Mouse (Mus musculus) layer of hippocampus, postnatal 36 days (tissue): ENCODE measurements at regions not wholly inside any gene's neighbourhood (a gene's known extent, or its start where the extent isn't known, plus 50 kb on each side); places are given as distances from the start of the nearest gene placed in this dataset.
"Not testable (repeated sequence)": the region's sequence is repeated elsewhere in the genome, so short reads cannot be mapped to it uniquely, and the experiment has no call there.

ENCODE experiments used
- DNase-seq, 2 experiments: peaks; one replicate each; pipeline ENCODE4 v3.0.0; 2022

DNA sequence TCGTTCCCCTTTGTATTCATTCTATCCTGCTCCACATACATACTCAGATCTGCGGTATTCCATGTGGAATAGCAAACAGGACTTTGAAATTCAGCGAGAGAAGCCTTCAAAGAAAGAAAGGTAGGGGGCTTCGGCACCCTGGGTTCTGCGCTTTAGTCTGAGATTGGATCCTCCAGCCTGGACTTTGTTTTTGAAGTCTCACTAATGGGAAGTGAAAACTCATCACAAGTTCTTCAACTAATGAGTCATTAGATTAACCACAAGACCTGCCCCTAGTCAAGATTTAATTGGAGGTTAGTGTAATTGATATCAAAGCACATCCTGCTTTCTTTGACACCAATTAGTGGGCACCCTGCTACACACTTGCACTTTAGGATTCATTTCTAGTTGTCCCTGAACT lies 492.5 kb upstream of the Zfp960 start:
- no peak for DNase-seq

DNA sequence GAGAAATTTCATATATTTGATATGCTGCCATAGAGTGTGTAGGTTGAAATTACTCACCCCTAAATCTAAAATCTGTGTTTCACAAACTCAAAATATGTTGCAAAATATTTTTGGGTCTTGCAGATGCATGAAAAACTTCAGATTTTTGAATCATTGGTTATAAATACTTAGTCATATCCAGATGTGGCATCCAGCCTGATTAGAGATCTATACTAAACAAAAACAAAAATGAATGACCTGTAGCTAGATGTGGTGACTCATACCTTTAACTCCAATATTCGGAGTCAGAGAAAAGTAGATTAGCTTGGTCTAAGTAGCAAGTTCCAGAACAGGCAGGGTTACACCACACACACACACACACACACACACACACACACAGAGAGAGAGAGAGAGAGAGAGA lies 475.1 kb upstream of the Zfp960 start:
- no peak for DNase-seq

DNA sequence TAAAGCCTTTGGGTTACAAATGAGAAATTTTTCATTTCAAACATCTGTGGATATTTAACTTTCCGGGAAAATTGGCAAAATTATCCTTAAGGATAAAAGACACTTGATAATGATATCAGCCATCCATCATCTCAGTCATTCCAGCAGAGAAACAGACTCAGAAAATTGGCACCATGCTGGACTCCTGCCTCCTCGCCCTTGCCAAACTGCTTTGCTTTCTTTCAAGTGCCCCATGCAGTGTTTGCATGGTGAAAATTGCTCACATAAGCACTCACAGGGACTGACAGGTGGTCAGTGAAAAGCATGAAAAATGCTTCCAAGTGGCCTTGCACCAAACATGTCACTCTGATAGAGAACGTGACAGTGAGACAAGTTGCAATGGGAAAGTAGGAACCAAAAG lies 464.2 kb upstream of the Zfp960 start:
- no peak for DNase-seq

- no peak for DNase-seq
Observed at GRCm38 (mm10) chr17:16612405-16612979, 451.4 kb upstream of the Zfp960 start.

GRCm38 (mm10) chr17:16621931-16622556 lies 441.9 kb upstream of the Zfp960 start:
- no peak for DNase-seq

- no peak for DNase-seq
Observed at GRCm38 (mm10) chr17:16629854-16630253, 434.1 kb upstream of the Zfp960 start.

DNA sequence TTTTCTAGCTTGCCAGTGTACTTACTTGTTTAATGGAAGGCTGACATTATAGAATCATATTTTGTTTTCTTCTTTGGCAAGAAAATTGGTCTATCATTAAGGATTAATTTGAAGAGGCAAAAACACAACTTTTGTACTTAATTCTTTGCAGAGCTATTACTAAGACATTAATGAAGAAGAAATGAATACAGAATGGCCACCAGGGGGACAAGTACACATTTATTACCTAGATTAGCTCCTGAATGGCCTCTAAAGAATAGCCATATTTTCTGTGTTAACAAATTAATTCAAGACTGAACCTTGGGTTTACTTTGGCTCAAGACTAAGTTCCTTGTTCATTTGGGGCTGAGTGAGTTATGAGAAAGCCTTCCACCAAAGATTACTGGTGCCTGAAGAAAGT lies 430.5 kb upstream of the Zfp960 start:
- no peak for DNase-seq

GRCm38 (mm10) chr17:16637463-16637862 lies 426.4 kb upstream of the Zfp960 start:
- DNase-seq, result no peak

DNA sequence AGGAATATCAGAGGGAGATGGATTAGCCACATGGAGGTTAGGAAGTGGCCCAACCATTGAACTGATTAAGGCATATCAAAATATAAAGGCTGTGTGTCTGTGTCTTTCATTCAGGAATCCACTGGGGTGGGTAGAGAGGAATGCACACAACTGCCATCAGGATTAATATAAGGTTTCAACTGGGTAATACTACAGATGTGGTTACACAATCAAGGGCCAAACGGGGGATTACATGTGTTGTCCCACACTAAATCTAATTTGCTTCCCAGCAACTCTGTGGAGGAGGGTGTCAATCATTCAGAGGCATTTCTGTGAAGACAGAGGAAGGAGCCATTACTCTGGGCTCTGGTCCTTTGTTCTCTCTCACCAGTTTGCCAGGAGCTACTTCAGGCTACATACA lies 416.0 kb upstream of the Zfp960 start:
- no peak for DNase-seq

DNA sequence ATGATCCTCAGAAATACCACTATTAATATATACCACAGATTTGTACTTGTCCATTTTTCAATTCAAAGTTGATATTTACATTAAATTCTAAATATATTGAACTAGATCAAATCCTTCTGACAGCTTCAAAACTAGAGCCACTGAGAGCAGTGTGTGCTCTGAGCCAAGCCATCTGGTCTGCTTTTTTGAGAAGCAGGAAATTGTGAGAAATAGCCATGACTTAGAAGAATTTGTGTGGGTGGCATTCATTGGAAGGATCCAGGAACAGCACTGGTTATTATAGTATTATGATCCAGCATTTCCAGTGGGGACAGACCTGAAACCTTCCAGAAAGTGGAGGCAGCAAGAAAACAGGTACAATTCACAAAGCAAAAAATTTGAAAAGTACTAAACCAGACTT lies 398.7 kb upstream of the Zfp960 start:
- DNase-seq, result peak in 1 of 2 experiments; percentile 1

DNA sequence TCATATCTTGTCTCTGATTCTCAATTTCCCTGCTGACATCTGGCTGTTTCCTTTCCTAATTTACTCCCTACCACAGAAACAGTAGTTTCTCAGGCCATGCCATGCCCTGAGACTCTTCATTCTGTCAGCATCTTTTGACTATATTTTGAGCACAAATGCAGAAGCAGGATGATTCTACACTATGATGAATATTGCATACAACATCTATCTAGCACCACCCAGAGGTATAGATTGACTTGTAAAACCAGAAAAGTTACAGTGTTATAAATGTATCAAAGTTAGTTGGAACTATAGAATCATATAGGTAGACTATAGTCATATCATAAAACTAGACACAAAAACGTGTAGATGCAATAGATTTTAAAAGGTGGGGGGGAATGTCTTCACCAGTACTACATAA lies 396.3 kb upstream of the Zfp960 start:
- DNase-seq, result no peak

DNA sequence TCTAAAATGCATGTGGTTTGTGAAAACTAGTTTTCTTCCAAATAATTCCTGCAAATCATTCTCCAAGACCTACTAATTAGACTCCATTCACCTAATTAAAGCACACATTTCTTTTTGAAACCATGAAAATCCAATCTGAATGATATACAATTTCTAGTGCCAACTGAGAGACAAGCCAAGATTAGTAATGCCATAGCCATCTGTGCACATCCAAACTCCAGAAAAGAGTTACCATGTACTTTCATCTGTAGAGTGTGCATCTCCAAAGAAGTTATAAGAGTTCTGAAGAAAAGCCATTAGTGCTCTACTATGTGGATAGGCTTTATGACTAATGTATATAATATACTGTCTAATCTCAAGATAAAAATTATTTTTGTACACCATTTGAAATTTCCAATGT lies 359.7 kb upstream of the Zfp960 start:
- no peak for DNase-seq

- DNase-seq, result no peak
Observed at GRCm38 (mm10) chr17:16705890-16706289, 358.0 kb upstream of the Zfp960 start.

DNA sequence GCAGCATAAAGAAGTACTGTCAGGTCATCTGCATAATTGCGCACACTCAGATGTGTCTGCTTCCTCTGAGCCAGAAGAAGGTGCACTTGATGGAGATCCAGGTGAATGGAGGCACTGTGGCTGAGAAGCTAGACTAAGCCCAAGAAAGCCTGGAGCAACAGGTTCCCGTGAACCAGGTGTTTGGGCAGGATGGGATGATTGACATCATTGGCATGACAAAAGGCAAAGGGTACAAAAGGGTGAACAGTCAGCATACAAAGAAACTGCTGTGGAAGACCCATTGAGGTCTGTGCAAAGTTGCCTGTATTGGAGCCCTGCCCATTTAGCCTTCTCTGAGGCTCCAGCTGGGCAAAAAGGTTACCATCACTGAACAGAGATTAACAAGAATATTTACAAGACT lies 337.0 kb upstream of the Zfp960 start:
- no peak for DNase-seq

DNA sequence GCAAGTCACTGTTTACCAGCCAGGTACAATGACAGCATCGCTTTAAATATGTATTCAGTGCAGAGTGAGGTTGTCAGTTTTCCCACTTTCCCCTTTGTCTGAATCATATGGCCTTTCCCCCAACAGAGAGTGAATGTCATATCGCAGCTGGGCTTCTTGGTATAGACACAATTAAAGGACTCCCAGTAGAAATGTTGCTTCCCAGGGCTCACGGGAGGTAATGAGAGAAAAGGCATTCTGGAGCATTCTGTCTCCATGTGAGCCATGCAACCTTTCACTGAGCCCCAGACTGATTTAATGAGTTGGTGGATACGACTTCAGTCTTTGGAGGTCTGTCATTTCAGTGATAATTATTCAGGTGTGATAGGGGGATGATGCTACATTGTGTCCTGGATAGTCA lies 310.8 kb upstream of the Zfp960 start:
- DNase-seq, result no peak

DNA sequence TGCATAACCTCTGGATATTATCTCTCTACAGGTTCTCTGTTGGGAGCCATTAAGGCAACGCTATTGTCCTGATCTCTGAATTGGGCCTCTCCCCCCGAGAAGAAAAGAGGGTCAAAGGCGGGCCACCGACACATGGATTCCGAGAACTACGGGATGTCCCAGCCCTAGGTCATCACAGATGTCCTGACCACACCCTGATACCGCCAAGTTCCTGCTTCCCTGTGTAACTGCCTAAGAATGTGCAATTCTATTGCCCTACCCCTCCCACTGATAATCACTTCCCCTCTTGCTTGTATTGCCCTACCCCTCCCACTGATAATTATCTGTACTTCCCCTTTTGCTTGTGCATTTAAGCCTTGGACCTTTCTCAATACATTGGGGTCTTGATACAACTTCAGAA lies 293.3 kb upstream of the Zfp960 start:
- not testable (repeated sequence) for DNase-seq

- no peak for DNase-seq
Observed at GRCm38 (mm10) chr17:16798316-16798715, 265.6 kb upstream of the Zfp960 start.

GRCm38 (mm10) chr17:16804986-16805385 lies 258.9 kb upstream of the Zfp960 start:
- no peak for DNase-seq

DNA sequence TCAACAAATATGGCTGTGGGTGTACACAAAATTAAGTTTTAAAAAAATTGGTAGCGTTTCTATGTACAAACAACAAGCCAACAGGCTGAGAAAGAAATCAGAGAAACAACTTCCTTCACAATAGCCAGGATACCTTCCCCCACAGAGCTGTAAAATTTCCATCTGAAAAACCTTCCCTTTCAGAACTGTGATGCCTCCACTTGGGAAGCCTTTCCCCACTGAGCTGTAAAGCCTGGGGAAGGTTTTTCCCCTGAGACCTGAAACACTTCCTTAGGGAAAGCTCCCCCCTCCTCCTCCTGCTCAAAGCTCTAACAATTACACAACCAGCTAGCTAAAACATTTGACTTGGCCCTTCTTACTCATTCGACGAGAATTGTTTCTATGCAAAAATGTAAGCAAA lies 245.5 kb upstream of the Zfp960 start:
- DNase-seq, result no peak

DNA sequence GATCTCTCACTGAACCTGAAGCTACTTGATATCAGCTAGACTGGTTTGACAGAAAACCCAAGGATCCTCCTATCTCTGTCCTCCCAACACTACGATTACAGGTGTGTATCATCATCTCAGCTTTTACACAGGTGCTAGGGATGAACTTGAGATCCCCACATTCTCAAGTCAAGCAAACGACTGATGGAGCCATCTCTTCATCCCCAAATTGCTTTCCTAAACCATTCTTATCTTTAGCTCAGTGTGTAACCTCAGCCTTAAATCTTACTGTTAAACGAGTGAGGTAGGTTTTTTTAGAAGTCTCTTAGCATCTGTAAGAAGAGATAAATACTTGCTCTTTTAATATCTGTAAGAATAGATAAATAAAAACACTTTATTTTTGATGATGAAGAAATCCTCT lies 242.2 kb upstream of the Zfp960 start:
- DNase-seq, result no peak

- no peak for DNase-seq
Observed at GRCm38 (mm10) chr17:16839152-16839551, 224.8 kb upstream of the Zfp960 start.

- no peak for DNase-seq
Observed at GRCm38 (mm10) chr17:16860771-16861170, 203.1 kb upstream of the Zfp960 start.

DNA sequence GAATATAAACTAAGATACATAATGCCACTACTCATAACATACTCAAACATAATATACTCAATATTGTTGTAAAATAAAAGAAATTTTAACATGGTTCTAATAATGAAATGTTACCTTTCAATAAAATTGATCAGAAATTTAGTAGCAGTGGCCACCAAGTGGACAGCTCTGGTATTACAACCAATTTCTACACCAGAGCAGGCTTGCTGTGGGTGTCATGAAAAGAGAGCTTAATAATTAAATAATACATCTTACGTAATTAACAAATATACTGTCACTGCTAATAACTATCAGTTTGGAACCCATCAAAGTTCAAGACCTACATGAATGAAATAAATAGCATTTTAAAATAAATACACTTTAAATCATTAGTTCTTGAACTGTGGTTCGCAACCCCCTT lies 163.1 kb upstream of the Zfp960 start:
- DNase-seq, result peak; percentile 14 to 29

- DNase-seq, result no peak
Observed at GRCm38 (mm10) chr17:16918191-16918590, 145.7 kb upstream of the Zfp960 start.

GRCm38 (mm10) chr17:16926200-16926599 lies 137.7 kb upstream of the Zfp960 start:
- DNase-seq, result no peak
